Mouse (Mus musculus) ES-CJ7 (cell line): ENCODE measurements around the gene Prl3b1.

Experiments
- DNase-seq: peaks from one replicate; pipeline ENCODE4 v3.0.0; 2011; ENCODE audit warnings: low read depth, low spot score

Gene Prl3b1

DNA sequence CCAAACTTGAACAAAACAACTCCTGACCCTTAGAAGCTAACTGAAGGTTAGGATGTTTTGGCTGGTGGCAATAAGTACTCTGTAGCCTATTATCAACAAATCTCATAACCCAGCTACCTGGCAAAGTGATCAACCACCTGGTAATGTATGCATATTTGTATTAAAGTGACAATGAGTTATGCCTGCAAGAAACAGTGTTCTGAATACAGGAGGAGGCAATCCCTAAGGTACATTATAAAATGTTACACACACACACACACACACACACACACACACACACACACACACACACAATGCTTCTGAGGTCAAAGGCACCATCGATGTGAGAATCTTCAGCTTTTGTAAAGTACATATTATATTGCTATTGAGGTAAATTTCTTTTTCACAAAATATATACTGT lies at the start of gene Prl3b1:
TSS of gene Prl3b1 (plus strand) at position 301 of the 400 bp plus-strand sequence.
- DNase-seq = no peak

DNA sequence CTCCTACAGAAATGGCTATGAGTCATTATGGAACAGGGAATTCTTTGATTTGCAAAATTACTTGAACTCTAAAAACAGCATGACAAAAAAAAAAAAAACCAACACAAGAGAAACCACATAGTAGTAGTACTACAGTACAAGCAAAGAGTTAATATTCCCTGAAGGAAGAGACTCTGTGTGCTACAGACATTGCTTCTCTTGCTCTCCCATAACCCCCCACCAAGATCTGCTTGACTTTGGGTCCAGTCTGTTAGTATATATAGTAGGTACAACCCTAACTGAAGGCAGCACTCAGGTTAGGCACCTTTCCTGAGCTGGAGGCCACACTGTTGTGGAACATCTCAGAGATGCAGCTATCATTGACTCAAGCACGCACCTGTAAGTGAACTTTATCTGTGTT lies 45.3 kb upstream of the Prl3b1 start, which contains the start of gene Prl3c1:
TSS of gene Prl3c1 (plus strand) at position 301 of the 400 bp plus-strand sequence.
- no peak for DNase-seq

DNA sequence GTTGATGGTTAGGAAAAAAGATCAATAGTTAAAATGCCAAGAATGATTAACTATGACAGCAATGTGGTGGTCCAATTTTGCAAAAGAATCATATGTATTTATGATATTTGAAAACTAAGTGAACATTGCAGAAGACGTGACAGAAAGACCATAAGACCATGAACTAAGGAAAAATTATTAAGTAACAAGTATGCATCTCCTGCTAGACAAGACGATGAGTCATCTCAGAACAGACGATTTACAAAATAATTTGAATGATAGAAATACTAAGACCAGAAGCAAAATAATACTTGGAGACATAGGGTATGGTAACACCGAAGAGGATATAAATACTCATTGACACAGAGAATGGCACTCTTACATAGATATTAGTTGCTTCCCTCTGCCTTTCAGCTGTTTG lies 17.5 kb downstream of the Prl3b1 start, which contains the start of gene Prl3a1:
TSS of gene Prl3a1 (plus strand) at position 301 of the 400 bp plus-strand sequence.
- DNase-seq = no peak
